Mouse (Mus musculus) frontal cortex, postnatal 36 days (tissue): ENCODE data around the gene Snx30.

Experiments
- DNase-seq, 2 experiments: peaks; one replicate each; pipeline ENCODE4 v3.0.0; 2022; ENCODE audit warnings: low spot score in 2 of 2

The Snx30 gene

GRCm38 (mm10) chr4:59794116-59794515, 11.5 kb upstream of the Snx30 start:
- DNase-seq = no peak

DNA sequence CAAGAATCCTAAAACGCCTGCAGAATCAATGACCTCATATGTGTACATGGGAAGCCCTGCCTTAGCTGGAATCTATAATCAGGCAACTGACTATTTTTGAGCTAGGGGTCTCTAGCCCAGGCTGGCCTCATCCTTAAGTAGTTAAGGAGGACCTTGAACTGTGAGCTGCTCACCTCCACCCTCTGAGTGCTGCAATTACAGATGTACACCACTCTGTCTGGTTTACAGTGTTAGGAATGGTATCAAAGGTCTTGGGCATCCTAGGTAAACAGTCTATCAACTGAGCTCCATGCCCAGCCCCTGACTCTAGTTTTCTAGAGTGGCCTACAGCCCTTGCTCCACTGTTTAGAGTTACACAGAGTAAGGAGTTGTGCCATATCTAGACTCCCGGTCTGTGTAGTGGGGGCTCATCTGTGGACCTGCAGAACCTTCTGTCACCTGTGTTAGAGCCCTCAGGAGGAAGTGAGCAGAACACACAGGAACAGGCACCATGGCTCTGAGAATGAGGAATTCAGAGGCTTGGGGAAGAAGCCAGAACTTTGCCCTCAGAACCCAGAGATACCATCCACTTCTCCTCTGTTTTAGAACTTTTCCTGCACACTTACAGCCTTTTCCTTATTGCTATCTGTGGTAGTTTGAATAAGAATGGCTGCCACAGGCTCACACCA, 9.7 kb upstream of the Snx30 start:
- no peak for DNase-seq

DNA sequence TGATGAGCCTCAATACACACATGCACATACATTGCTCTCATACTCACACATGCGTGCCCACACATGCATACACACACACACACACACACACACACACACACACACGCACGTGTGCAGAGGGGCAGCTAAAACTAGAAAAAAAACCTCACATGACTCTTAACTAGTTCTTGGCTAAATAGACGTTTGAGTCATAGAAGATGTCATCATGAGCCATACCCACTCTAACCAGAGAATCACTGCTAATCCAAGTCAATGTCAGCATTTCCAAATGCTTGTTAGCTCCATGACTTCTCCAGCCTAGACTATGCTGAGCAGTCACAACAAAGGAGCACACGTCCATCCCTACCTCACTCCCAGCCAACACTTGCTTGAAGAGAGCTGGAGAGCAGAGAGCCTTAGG, 5.5 kb upstream of the Snx30 start:
- DNase-seq = no peak

- DNase-seq = no peak
Observed at GRCm38 (mm10) chr4:59801489-59801888, 4.2 kb upstream of the Snx30 start, which contains the start of gene Inip. TSS of gene Inip (minus strand) at chr4:59801589.

- no peak for DNase-seq
Observed at GRCm38 (mm10) chr4:59802107-59802506, 3.5 kb upstream of the Snx30 start.

DNA sequence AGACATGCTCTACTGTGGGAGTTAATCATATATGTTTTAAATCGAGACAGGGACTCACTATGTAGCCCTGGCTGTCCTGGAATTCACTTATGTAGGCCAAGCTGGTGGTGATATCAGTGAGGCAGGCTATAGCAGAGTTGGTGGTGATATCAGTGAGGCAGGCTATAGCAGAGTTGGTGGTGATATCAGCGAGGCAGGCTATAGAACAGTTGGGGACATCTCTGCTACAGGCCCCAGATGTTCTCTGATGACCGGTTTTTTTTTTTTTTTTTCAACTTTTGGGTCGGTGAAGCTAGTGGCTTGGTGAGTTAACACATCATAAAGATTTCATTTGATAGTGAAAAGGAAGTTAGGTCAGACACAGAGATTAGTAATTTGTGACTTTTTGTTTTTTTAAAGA, 2.8 kb upstream of the Snx30 start:
- DNase-seq = no peak

GRCm38 (mm10) chr4:59803358-59803757, 2.3 kb upstream of the Snx30 start:
- DNase-seq = no peak

GRCm38 (mm10) chr4:59804754-59805153, 886 bp upstream of the Snx30 start:
- no peak for DNase-seq

GRCm38 (mm10) chr4:59805968-59806878, 583 bp downstream of the Snx30 start:
- no peak for DNase-seq

GRCm38 (mm10) chr4:59806879-59807195, 1.2 kb downstream of the Snx30 start:
- DNase-seq = no peak

- DNase-seq = no peak
Observed at GRCm38 (mm10) chr4:59807521-59807920, 1.9 kb downstream of the Snx30 start.

DNA sequence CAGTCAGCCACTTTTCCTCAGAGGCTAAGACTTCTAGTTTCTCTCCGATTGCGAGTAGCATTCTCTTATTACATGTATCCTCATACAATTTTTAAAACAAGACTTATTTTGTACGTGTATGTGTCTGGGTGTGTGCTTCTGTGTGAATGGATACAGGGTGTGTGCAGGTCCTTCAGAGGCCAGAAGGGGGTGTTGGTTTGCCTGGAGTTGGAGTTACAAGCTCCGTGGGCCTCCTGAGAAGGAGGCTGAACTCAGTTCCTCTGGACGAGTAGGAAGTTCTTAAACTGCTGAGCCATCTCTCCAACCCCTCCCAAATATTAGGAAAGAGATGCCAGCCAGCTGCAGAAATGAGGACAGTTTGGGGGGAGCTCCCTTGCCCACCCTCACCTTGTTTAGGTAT, 2.8 kb downstream of the Snx30 start:
- no peak for DNase-seq

DNA sequence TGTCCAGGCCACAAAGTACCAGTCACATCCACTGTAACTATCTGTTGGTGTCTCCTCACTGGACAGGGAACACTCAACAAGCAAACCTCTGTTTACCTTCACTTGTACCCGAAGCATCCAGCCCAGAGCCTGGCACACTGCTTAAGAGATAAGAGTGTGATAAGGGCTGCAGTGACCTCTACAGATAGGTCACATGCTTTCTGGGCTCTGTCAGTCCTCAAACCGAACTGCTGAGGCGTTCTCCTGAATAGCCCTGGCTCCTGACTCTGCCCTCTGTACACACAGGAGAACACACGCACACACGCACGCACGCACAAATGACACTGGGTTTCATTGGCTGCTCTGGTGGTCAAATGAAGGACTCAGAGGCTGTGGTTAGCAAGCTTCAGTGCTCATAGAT, 8.5 kb downstream of the Snx30 start:
- no peak for DNase-seq

GRCm38 (mm10) chr4:59815121-59815810, 9.6 kb downstream of the Snx30 start:
- peak; percentile 38 to 57 for DNase-seq

DNA sequence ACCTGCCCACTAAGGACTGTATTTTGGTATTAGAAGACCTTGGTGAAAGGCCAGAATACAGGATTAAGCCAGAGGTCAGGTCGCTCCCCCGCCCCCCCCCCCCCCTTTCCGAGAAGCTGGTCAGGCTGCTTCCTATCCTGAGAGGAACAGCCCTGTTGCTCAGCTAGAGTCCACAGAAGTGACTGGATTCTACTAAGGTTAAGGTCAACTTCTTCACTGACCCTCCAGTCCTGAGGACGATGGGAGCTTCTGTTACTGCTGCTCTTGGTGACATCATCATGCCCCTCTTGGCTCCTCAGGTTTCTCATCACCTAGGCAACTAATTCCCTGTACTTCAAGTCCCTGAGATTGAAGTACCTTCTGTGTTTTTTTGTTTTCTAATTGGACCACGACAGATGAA, 10.4 kb downstream of the Snx30 start:
- no peak for DNase-seq

DNA sequence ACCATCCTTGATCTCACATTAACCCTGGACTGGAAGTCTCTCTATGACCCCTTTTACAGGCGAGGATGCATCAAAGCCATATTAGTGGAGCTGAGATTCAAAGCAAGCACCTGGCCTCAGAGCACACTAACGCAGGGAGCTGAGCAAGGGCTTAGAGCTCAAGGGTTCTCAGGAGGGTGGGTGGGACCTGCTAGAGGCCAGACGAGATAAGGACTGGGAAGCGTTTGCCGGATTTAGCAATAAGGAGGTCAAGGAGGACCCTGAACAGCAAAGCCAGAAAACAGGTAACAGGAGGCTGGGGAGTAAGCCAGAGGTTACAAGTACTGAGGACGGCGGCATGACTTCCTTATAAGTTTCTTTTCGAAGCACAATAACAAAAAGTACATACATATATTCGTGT, 10.8 kb downstream of the Snx30 start:
- DNase-seq = no peak

- no peak for DNase-seq
Observed at GRCm38 (mm10) chr4:59817790-59818189, 12.2 kb downstream of the Snx30 start.

- peak in 1 of 2 experiments; percentile 36 for DNase-seq
Observed at GRCm38 (mm10) chr4:59818498-59818897, 12.9 kb downstream of the Snx30 start.

- DNase-seq = no peak
Observed at GRCm38 (mm10) chr4:59819054-59819472, 13.4 kb downstream of the Snx30 start.

DNA sequence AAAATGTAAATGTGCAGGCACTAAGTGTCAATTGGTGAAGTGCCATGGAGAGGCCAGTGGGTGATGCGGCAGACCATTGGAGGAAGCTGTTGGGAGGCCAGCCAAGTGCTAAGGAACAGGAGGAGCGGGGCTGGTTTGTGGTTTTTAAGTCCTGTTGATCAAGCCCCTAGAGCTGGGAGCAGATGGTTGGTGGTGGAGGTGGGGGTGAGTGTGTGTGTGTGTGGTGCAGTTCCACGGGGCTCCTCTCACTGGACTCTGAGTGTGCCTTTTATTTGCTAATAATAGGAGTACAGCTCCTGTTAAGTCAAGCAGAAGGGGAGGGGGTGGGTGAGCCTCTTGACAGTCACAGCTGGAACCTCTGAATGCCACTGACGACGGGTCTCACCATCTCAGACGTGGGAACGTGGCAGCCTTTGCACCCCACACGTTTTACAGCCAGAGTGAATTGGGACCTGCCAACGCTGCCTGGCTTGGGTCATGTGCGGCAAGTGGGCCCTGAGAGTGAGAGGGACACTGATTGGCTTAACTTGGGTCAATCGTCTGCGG, 13.9 kb downstream of the Snx30 start:
- no peak for DNase-seq

GRCm38 (mm10) chr4:59821516-59821915, 15.9 kb downstream of the Snx30 start:
- DNase-seq = no peak

GRCm38 (mm10) chr4:59822119-59822518, 16.5 kb downstream of the Snx30 start:
- no peak for DNase-seq
